Mouse (Mus musculus) heart, postnatal 10 days (tissue): ENCODE data around the gene Syn3. TPM values are rescaled to one million over a fixed set of nuclear protein-coding genes. Genes with fewer than 3 reads are reported as not detected.
A peak's percentile ranks its signal among the peaks of the same experiment; 100 is the strongest.
"Not testable (repeated sequence)": the region's sequence is repeated elsewhere in the genome, so short reads cannot be mapped to it uniquely, and the experiment has no call there.

ENCODE experiments used
- DNase-seq, 2 experiments: peaks; one replicate each; pipeline ENCODE4 v3.0.0; 2021
- intact Hi-C: fragments of 180-260 bp; cut with DNase I; formaldehyde crosslinking; loops from one replicate; pipeline ENCODE4 v1.15.1; 2025
- total RNA-seq, 2 experiments: library from RNA; stranded (reverse); gene quantifications; 2 replicates each; pipeline ENCODE4 v1.2.3; 2021

Syn3 gene
- total RNA-seq, 2 experiments from 2014 or later: 0.62 to 0.79 TPM

DNA sequence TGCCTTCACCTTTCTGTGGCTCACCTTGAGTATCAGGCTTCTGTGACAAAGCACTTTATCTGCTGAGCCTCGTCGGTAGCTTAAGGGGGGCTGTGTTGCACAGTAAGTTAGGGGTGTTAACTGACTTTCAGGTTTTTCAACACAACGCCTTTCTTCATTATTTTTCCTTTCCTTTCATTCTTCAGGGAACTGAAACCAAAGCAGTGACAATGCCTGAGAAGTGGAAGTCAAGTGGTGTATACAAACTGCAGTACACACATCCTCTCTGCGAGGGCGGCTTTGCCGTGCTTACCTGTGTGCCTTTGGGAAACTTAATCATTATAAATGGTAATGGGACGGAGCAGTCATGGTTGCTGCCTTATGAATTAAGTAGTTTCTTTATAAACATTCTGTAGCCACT lies 468.0 kb downstream of the Syn3 start:
- intact Hi-C loops: no loop called here
- no peak for DNase-seq

- DNase-seq, intact Hi-C loops: not testable (repeated sequence)
Measured at GRCm38 (mm10) chr10:86026807-86027206, 471.9 kb downstream of the Syn3 start.

DNA sequence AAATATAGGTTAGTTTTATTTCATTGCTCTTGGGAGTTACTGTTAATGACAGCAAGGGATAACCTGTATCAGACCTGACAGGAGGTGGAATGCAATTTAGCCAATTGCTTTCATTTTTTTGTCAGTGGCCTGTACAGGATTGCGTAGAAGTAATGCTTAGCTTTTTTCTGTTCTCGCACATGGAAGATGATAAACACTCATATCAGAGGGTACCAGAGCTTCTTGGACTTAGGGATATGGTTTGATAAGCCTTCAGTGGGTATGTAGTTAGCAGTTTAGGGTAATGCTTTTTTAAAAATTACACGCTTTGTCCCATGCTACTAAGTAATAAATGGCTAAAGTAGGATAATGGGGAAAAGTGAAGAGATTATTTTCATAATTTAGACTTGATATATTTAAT lies 472.3 kb downstream of the Syn3 start:
- intact Hi-C loops: no loop called here
- no peak for DNase-seq

- DNase-seq: no peak
- intact Hi-C loops: no loop called here
Measured at GRCm38 (mm10) chr10:86025906-86026305, 472.8 kb downstream of the Syn3 start.

DNA sequence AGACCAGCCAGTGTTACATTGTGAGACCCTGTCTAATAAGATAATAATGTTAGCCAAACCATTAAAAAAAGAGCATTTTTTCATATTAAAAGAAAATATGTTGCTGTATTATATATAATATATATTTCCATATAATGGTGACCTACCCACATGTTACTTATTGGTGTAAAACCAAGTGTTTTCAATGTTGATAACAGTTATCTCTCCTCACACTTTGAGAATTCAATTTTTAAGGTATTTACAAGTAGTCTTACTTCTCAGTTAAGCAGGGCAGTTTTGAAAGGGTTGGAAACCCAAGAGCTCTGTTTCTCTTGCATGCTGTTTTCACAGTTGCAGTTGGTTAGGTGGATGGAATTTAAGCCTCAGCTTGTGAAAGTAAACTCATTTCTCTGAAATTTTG lies 475.5 kb downstream of the Syn3 start:
- DNase-seq: no peak
- intact Hi-C loops: loop anchor here (2.0 kb wide), 1 partner anchor 36 kb away; no protein-coding TSS in a partner anchor

- intact Hi-C loops: loop anchor here (2.0 kb wide), 1 partner anchor 36 kb away; no protein-coding TSS in a partner anchor
- DNase-seq: no peak
Measured at GRCm38 (mm10) chr10:86022474-86022816, 476.3 kb downstream of the Syn3 start.

DNA sequence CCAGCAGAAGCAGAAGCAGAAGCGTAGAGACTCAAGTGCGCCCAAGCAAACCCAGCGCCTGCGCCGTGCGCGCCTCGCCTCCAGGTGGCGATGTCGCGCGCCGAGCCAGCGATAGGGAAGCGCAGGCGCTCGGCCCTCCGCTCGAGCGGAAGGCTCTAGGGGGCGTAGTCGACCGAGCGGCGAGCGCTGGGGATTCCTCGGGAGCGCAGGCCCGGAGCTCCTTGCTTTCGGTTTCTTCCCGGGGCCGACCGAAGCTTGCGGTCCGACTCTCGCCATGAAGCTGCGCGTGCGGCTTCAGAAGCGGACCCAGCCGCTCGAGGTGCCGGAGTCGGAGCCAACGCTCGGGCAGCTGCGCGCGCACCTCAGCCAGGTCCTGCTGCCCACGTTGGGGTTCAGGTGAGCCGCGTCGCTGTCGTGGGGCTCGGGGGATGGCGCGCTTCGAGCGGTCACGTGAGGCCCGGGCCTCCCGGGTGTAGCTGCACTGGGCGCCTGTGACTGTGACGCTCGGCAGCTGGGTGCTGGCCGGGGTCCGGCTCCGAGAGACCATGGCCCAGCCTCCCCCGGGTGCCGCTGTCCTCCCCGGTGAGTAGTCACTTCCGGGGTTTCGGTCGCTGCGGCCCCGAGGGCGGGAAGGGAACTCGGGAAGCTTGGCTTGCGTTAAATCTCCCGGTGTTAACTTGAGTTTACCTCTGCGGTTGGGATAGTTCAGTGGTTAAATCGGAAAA lies 476.8 kb downstream of the Syn3 start, which contains the start of gene Fbxo7:
TSS of gene Fbxo7 (plus strand) at position 224 of the 725 bp plus-strand sequence.
- DNase-seq: peak; percentile 92
- intact Hi-C loops: loop anchor here (1.0 to 2.0 kb wide), 3 partner anchors 37 to 442 kb away; no protein-coding TSS in a partner anchor

DNA sequence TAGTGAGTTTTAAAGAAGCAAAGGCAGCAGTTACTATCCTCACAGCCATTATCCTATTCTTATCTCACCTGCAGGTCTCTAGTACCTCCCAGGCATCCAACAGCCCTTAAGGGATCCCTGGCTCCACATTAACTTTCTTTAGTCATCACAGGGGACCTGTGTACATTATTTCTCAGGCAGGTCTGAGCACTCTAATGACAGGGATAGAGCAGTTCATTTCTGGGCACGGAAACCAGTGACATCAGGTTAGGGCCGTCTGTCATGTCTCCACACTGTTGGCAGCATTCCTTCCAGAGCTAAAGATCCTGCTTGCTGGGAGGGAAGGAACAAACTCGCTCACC lies 477.3 kb downstream of the Syn3 start:
- intact Hi-C loops: loop anchor here (1.0 to 2.0 kb wide), 2 partner anchors 275 to 443 kb away; no protein-coding TSS in a partner anchor
- no peak for DNase-seq

DNA sequence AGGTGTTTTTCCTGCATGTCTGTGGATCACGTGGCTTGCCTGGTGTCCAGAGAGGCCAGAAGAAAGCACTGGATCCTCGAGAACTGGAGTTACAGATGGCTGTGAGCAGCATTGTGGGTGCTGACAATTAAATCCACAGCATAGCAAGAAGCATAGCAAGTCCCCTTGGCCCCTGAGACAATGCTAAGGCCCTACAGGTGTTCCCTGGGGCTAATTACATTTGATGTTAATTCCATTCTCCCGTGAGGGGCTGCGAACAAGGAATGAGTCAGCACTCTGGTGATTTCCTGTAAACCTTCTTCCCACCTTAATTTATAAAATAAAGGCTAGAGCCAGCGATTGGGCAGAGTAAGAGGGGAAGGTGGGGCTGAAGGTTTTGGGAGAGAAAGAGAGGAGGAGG lies 479.9 kb downstream of the Syn3 start:
- DNase-seq: no peak
- intact Hi-C loops: no loop called here

- DNase-seq: no peak
- intact Hi-C loops: no loop called here
Measured at GRCm38 (mm10) chr10:86017781-86018180, 480.9 kb downstream of the Syn3 start.

DNA sequence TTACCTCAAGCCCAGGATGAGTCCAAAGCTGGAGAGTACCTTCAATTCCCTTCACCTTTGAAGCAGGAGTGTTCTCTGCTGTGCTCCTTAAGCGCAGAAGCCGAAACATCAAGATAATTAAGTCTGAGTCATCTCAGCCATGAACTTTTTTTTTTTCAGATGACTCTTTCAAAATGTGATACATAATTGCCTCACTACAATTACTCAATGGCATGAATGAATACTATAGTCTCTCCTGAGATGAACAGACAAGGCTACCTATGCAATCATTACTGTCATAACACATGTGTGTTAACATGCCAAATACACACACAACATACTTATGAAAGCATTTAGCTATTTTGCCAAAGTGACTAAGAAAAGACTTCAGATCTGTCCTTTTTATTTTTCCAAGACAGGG lies 486.9 kb downstream of the Syn3 start, which contains the start of gene Bpifc:
TSS of gene Bpifc (minus strand) at position 115 of the 400 bp plus-strand sequence.
- intact Hi-C loops: no loop called here
- no peak for DNase-seq

- intact Hi-C loops: no loop called here
- DNase-seq: no peak
Measured at GRCm38 (mm10) chr10:86011172-86011571, 487.5 kb downstream of the Syn3 start.

- intact Hi-C loops: no loop called here
Measured at GRCm38 (mm10) chr10:86010636-86011035, 488.1 kb downstream of the Syn3 start.

DNA sequence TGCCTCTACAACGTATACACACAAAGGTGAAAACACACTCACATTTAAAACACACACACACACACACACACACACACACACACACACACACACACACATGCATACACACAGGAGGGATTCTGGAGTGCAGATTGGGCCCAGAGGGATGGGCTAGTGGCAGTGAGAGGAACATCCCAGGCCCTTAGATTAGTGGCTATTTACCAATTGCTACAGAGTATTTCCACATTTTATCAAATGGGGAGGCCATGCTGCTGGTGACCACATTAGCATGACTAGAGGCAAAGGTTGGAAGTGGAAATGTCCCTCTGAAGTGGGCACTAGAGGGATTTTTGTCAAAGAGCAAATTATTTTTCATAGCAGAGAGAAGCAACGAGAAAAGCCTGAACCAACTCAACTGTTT lies 489.0 kb downstream of the Syn3 start:
- intact Hi-C loops: no loop called here
- DNase-seq: no peak

More at GRCm38 (mm10) chr10:86010636-86011035, 488.1 kb downstream of the Syn3 start:
- no peak for DNase-seq

GRCm38 (mm10) chr10:86006455-86006854 lies 492.2 kb downstream of the Syn3 start:
- intact Hi-C loops: no loop called here
- no peak for DNase-seq

Other genes starting within 250 kb of the Syn3 start
- gene Timp3, start 198.5 kb downstream of the Syn3 start, total RNA-seq: 100 to 1,000 TPM; 112 to 223 TPM
- gene Hsp90b1, start 206.6 kb upstream of the Syn3 start, total RNA-seq: 100 to 1,000 TPM; 245 to 313 TPM
- gene Ttc41, start 206.9 kb upstream of the Syn3 start, total RNA-seq: 1 to 10 TPM; 1.3 to 1.8 TPM